20 mouse cellular contexts compared by ENCODE assay signal in the genomic region with DNA sequence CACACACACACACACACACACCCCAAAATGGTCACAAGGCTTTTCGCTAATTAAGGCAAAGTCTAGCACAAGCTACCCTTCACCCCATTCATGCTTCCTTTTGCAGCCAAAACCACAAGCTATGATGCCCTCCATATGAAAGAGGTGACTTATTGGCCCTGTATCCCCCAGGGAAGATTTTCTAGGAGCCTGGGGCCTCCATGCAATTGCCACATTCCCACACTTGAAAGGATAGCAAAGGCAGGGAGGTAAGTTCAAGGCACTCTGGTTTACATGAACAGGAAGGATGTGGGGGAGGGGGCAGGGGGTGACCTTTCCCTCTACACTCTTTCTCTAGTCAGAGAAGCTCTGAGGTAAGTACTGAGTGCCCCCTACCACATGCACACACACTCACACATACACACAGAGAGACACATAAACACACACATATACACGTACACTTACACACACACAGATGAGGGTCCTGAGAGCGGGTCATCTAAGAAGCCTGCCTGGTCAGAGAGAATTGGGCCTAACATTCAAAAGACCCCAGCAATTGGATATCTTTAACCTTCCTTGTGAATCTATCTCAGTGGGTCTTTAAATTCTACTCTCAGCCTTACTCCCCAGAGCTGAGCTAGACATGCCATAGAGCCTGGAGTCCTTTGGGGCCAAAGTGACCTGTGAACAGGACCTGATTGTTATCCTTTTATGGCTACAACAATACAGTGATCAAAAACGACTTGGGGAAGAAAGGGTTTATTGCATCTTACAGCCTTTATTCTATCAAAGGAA. TPM values are rescaled to one million over a fixed set of nuclear protein-coding genes. Genes with fewer than 3 reads are reported as not detected.
DNase-seq lines count a peak whose midpoint lies in the region; ATAC-seq lines count a peak whose summit lies in the region.
"Had no signal": no experiment of that assay in that cellular context is flagged by ENCODE, and none has a peak within 500 bp of the region (broad histone marks: within the 10 kb centered on the region; RNA-seq: fewer than 3 reads in every experiment).

No protein-coding gene starts in this region.

- peaks cover 0 to 13% of the 10 kb centered on the region in 2 experiments; a peak in 3 of 4 replicates for H3K4me1 ChIP-seq in heart, embryonic 14.5 days (ENCODE audit: control insufficient read depth in 2 of 2, insufficient read depth in 2 of 2, low read length in 2 of 2)
- peaks cover 21% of the 10 kb centered on the region for H3K4me1 ChIP-seq in limb, embryonic 10.5 days
- H3K4me1 ChIP-seq: lung, embryonic 15.5 days had no signal

- H3K4me3 ChIP-seq in heart, embryonic 14.5 days (ENCODE audit: control insufficient read depth in 1 of 2, insufficient read depth in 1 of 2, low read depth in 1 of 2, low read length in 2 of 2), result no peak overlapping the region
- no peak overlapping the region for H3K4me3 ChIP-seq in limb, embryonic 10.5 days
- H3K4me3 ChIP-seq: erythroblast, embryonic 14.5 days; gastrocnemius, adult 2 months; lung, embryonic 15.5 days; neural tube, embryonic 15.5 days had no signal

- no peaks in the 10 kb centered on the region for H3K36me3 ChIP-seq in heart, embryonic 14.5 days (ENCODE audit: control insufficient read depth, insufficient read depth, low read length)
- H3K36me3 ChIP-seq in limb, embryonic 10.5 days, result no peaks in the 10 kb centered on the region
- H3K36me3 ChIP-seq: lung, embryonic 15.5 days; neural tube, embryonic 15.5 days had no signal

- no peaks in the 10 kb centered on the region for H3K27me3 ChIP-seq in heart, embryonic 14.5 days (ENCODE audit: control insufficient read depth, insufficient read depth, low read length)
- H3K27me3 ChIP-seq in limb, embryonic 10.5 days (ENCODE audit: low read depth, poor library complexity, severe bottlenecking), result no peaks in the 10 kb centered on the region
- H3K27me3 ChIP-seq: lung, embryonic 15.5 days; neural tube, embryonic 15.5 days had no signal

- H3K27ac ChIP-seq in heart, embryonic 14.5 days (replicated peaks in 1 of 2; ENCODE audit: control insufficient read depth in 1 of 2, insufficient read depth in 1 of 2, low read depth in 2 of 2, low read length in 2 of 2), result peak overlapping the region; percentile 43 to 55; a peak in 2 of 4 replicates
- peak overlapping the region; percentile 46 for H3K27ac ChIP-seq in limb, embryonic 10.5 days
- H3K27ac ChIP-seq: gastrocnemius, adult 2 months; kidney, postnatal 0 days; lung, embryonic 15.5 days; neural tube, embryonic 15.5 days had no signal

- intact Hi-C loops in heart, postnatal 36 days (cut with DNase I), result loop anchor here (5.0 kb wide), 4 partner anchors 157 to 467 kb away; no protein-coding TSS in a partner anchor

- H3K4me2 ChIP-seq in heart, embryonic 14.5 days (ENCODE audit: low read length), result no peak overlapping the region
- H3K4me2 ChIP-seq: lung, embryonic 15.5 days; neural tube, embryonic 15.5 days had no signal

- H3K9ac ChIP-seq in heart, embryonic 14.5 days (ENCODE audit: low read length), result no peak overlapping the region
- H3K9ac ChIP-seq: lung, embryonic 15.5 days; neural tube, embryonic 15.5 days had no signal

- no peaks in the 10 kb centered on the region for H3K9me3 ChIP-seq in heart, embryonic 14.5 days (ENCODE audit: control insufficient read depth, low read length)
- H3K9me3 ChIP-seq in limb, embryonic 10.5 days (replicated peaks), result no peaks in the 10 kb centered on the region
- H3K9me3 ChIP-seq: lung, embryonic 15.5 days; neural tube, embryonic 15.5 days had no signal

- no peak for DNase-seq in heart, postnatal 36 days
- DNase-seq in 3T3-L1 (ENCODE audit: low read depth, low spot score) (peak; percentile 57), R1 (ENCODE audit: low read depth, low spot score) (peak; percentile 25)
- DNase-seq in limb, embryonic 10.5 days (ENCODE audit: low spot score), result no peak
- DNase-seq in layer of hippocampus, adult 11-12 months (ENCODE audit: low spot score), result no peak
- DNase-seq in frontal cortex, postnatal 36 days (ENCODE audit: low spot score in 2 of 2), result no peak
- no peak for DNase-seq in neural tube, embryonic 10.5 days (ENCODE audit: extremely low spot score, low spot score)
- DNase-seq: cerebellum, postnatal 14 days; gastrocnemius, adult 2 months; heart, postnatal 10 days; layer of hippocampus, adult 9-11 months; spleen, adult 18-20 months had no signal

- ATAC-seq in heart, embryonic 14.5 days (ENCODE audit: insufficient number of reproducible peaks, insufficient read depth, low FRiP score, low read depth), result no peak
- ATAC-seq: forebrain, embryonic 16.5 days; hindbrain, embryonic 16.5 days had no signal

- 62% methylated on average over 4 of the region's 4 CpGs for WGBS in heart, embryonic 14.5 days
- WGBS in limb, embryonic 10.5 days, result 67% methylated on average over 4 of the region's 4 CpGs

RNA-seq across cellular contexts. Expression of a gene that starts 46.6 kb away (rescaled TPM):
- 64.8 and 82.0 TPM in 2 replicates for polyA plus RNA-seq in heart, embryonic 14.5 days (2014; fragmentation: Nextera tagmentation; extraction: Ambion mirVana)
- total RNA-seq in heart, postnatal 36 days (2021), result 10 to 100 TPM; 16.3 to 20.8 TPM
- 1.5 and 1.8 TPM in 2 replicates for polyA plus RNA-seq in limb, embryonic 10.5 days (2016; fragmentation: Nextera tagmentation; extraction: Ambion mirVana)
- total RNA-seq: megakaryocyte, adult 5-6 weeks had no signal
- polyA plus RNA-seq: erythroblast, embryonic 14.5 days had no signal

Comparison
In these comparisons a context has a peak if more than half of its experiments do, and no peak if none do; other contexts are left out.
1. DNase-seq: peak in 3T3-L1 (single experiment) and R1 (single experiment); none in heart, postnatal 36 days (0 of 2), limb, embryonic 10.5 days (single experiment), layer of hippocampus, adult 11-12 months (single experiment), frontal cortex, postnatal 36 days (0 of 2) and neural tube, embryonic 10.5 days (single experiment).
2. RNA of a gene that starts 46.6 kb away (polyA plus RNA-seq): 64.8 to 82.0 TPM in heart, embryonic 14.5 days; 1.5 to 1.8 TPM in limb, embryonic 10.5 days; every median in the first group is over 10 times any median in the second.